Mouse (Mus musculus) urinary bladder, postnatal 10 days (tissue): Measurements from ENCODE around the gene Bcl2l2.

Experiments
- DNase-seq: peaks from one replicate; pipeline ENCODE4 v3.0.0; 2022; ENCODE audit warnings: low spot score

Gene Bcl2l2

DNA sequence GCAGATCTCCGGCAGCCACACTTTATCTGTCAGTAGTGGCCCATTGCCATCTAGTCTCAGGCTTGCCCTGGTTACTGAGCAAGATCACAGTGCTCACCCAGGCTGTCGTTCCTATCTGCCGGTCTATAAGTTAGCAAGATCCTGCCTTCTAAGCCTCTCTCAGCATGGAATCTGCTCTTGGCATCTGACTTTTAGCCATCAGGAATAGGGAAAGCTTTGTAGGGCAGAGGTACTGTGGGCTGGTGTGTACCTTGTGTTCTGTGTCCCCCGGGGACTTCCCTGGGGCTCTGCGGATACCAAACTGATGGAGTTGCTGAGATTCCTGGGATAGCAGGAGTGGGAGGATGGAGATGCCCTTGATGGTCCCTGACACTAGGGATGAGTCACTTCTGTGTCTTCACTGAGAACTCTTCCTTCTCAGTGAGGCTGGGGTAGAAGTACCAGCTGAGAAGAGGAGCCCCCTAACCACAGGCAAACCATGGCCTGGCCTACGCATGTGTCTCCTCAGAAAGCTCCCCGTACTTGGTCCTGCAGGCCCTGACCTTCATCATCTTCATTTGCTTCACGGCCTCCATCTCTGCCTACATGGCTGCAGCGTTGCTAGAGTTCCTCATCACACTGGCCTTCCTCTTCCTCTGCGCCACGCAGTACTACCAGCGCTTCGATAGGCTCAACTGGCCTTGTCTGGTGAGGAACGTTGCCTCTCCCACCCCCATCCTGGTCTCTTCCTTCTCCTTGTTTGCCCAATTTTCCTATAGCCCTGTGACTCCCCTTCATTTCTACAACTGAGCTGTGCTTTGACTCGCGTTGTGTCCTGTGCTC lies 54.4 kb downstream of the Bcl2l2 start:
- no peak for DNase-seq
